Mouse (Mus musculus): ENCODE results near the gene Pus7. TPM values are rescaled to one million over a fixed set of nuclear protein-coding genes. Genes with fewer than 3 reads are reported as not detected.
A peak's percentile ranks its signal among the peaks of the same experiment; 100 is the strongest.
"Not testable (repeated sequence)": the region's sequence is repeated elsewhere in the genome, so short reads cannot be mapped to it uniquely, and the experiment has no call there.

The Pus7 gene
- polyA plus RNA-seq, 1 experiment from 2014 or later = 31.8 TPM

DNA sequence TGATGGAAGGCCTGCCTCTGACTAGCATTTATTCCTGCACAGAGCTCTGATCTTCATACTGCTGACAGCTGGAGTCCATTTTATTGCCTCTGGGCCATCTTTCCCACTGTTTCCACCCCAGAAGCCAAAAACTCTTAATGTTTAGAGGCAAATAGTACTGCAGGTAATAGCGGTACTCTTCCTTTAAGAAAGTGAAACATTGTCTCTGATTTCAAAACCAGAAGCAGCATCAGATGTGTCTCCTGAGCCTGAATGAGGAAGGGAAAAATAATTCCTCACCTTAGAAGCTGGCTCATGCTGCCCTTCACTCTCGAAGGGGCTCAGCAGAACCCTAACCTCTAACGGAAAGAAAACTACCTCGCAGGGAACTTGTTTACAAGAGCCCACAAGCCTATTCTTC, 72.3 kb downstream of the Pus7 start:
- WGBS = 97% methylated on average over 4 of the region's 4 CpGs
- no peak overlapping the region for H3K9ac ChIP-seq (replicated peaks; ENCODE audit: low read depth, low read length)
- no peaks in the 10 kb centered on the region for H3K27me3 ChIP-seq (ENCODE audit: control insufficient read depth, insufficient read depth, low read length)
- H3K4me2 ChIP-seq (replicated peaks; ENCODE audit: low read depth, low read length) = no peak overlapping the region
- ATAC-seq (ENCODE audit: insufficient number of reproducible peaks, insufficient read depth, low FRiP score, low read depth) = no peak
- H3K4me3 ChIP-seq (ENCODE audit: low read depth, low read length) = peak overlapping the region; percentile 69; the same call in 1 of the 2 replicates
- H3K27ac ChIP-seq (ENCODE audit: low read length) = no peak overlapping the region
- peaks cover 29% of the 10 kb centered on the region; the same call in 1 of the 2 replicates for H3K9me3 ChIP-seq (ENCODE audit: control insufficient read depth, low read depth, low read length)
- no peaks in the 10 kb centered on the region for H3K4me1 ChIP-seq (ENCODE audit: control insufficient read depth, insufficient read depth, low read length)
- peaks cover 29% of the 10 kb centered on the region for H3K36me3 ChIP-seq (ENCODE audit: control insufficient read depth, insufficient read depth, low read length)

DNA sequence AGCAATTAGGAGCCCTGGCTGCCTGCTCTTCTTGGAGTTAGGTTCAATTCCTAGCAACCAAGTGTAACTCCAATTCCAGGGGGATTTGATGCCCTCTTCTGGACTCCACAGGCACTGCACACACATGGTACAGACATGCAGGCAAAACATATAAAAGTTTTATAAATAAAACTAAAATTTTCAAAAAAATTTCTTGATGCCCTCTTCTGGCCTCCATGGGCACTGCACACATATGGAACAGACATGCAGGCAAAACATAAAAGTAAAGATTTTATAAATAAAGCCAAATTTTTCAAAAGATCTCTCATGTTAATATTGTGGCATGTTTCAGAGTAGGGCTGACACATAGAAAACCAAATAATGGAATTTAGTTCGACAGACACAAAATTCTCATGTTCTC, 73.8 kb downstream of the Pus7 start:
- Histone ChIP-seq H3K27ac (ENCODE audit: low read length) (no peak overlapping the region), H3K9me3 (ENCODE audit: control insufficient read depth, low read depth, low read length) (peaks cover 32% of the 10 kb centered on the region; the same call in 1 of the 2 replicates), H3K9ac (replicated peaks; ENCODE audit: low read depth, low read length) (no peak overlapping the region), H3K36me3 (ENCODE audit: control insufficient read depth, insufficient read depth, low read length) (peaks cover 29% of the 10 kb centered on the region), H3K27me3 (ENCODE audit: control insufficient read depth, insufficient read depth, low read length) (no peaks in the 10 kb centered on the region), H3K4me1 (ENCODE audit: control insufficient read depth, insufficient read depth, low read length) (no peaks in the 10 kb centered on the region), H3K4me3 (ENCODE audit: low read depth, low read length) (no peak overlapping the region), H3K4me2 (replicated peaks; ENCODE audit: low read depth, low read length) (no peak overlapping the region)
- 96% methylated on average over 1 of the region's 1 CpGs for WGBS
- ATAC-seq (ENCODE audit: insufficient number of reproducible peaks, insufficient read depth, low FRiP score, low read depth) = no peak

DNA sequence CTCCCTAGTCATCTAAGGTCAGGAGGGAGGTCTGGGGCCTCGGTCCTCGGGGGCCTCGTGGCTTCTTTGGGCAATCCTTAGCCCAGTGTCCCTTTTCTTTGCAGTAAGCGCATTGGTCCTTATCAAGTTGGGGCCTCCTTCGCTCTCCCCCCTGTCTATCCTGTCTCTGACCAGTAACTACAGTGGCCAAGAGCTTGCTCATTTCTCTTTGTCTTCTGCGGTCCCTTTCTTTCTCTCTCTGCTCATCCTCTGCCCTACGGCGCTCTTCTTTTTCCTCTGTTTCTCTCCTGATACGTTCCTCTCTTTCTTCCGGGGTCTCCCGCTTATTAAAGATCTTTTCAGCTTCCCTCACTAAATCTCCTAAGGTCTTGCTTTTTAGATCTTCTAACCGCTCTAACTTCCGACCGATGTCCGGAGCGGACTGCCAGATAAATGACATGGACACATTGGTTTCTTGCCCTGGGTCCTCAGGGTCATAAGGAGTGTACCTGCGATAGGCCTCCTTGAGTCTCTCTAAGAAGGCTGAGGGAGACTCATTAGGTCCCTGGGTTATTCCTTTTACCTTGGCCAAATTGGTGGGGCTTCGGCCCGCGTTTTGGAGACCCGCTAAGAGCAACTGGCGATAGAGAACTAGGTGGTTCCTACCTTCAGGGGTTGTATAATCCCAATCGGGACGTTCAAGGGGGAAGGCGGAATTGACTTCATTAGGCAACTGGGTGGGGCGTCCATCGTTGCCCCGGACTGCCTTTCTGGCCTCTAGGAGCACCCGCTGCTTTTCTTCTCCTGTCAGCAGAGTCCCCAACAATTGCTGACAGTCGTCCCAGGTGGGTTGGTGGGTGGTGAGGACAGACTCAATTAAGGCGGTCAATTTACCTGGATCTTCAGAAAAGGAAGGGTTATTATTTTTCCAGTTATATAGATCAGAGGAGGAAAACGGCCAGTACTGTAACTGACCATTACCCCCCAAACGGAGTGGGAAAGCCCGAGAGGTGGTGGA, 76.6 kb downstream of the Pus7 start:
- H3K9me3 ChIP-seq (ENCODE audit: control insufficient read depth, low read depth, low read length) = peaks cover 44% of the 10 kb centered on the region

DNA sequence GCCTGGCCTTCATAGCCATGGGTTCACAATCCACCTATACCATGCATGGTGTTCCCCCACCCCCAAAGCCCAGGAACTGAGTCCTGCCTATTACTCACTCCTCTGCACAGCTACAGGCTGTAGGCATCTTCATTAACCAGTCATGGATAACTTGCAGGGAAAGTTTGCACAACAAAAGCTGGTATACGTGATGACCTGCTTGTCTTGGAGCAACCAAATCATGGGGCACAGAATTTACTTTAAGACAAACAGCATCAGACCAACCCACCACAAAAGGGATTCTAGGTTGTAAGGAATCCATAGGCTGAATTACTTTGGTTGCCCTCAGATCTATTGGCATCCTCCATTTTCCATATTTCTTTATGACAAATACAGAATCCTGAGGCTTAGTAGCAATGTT, 86.1 kb downstream of the Pus7 start:
- Histone ChIP-seq H3K4me2 (replicated peaks; ENCODE audit: low read depth, low read length) (no peak overlapping the region), H3K9ac (replicated peaks; ENCODE audit: low read depth, low read length) (no peak overlapping the region), H3K27ac (ENCODE audit: low read length) (no peak overlapping the region), H3K4me3 (ENCODE audit: low read depth, low read length) (no peak overlapping the region), H3K27me3 (ENCODE audit: control insufficient read depth, insufficient read depth, low read length) (no peaks in the 10 kb centered on the region), H3K9me3 (ENCODE audit: control insufficient read depth, low read depth, low read length) (peaks cover 31% of the 10 kb centered on the region), H3K36me3 (ENCODE audit: control insufficient read depth, insufficient read depth, low read length) (no peaks in the 10 kb centered on the region; the same call in 1 of the 2 replicates), H3K4me1 (ENCODE audit: control insufficient read depth, insufficient read depth, low read length) (no peaks in the 10 kb centered on the region)
- ATAC-seq (ENCODE audit: insufficient number of reproducible peaks, insufficient read depth, low FRiP score, low read depth) = no peak
- WGBS = 94% methylated on average over 1 of the region's 1 CpGs

More for the DNA sequence above, 76.6 kb downstream of the Pus7 start:
- H3K4me3 ChIP-seq (ENCODE audit: low read depth, low read length); H3K4me2 ChIP-seq (replicated peaks; ENCODE audit: low read depth, low read length); H3K4me1 ChIP-seq (ENCODE audit: control insufficient read depth, insufficient read depth, low read length); H3K9ac ChIP-seq (replicated peaks; ENCODE audit: low read depth, low read length); ATAC-seq (ENCODE audit: insufficient number of reproducible peaks, insufficient read depth, low FRiP score, low read depth); H3K27ac ChIP-seq (ENCODE audit: low read length); H3K27me3 ChIP-seq (ENCODE audit: control insufficient read depth, insufficient read depth, low read length): not testable (repeated sequence)
- 96% methylated on average over 33 of the region's 34 CpGs for WGBS
- H3K36me3 ChIP-seq (ENCODE audit: control insufficient read depth, insufficient read depth, low read length) = peaks cover 41% of the 10 kb centered on the region

Other genes starting within 250 kb of the Pus7 start
- 58.4 and 61.8 TPM in 2 replicates for gene Srpk2, start 99.1 kb downstream of the Pus7 start, polyA plus RNA-seq (2014; fragmentation: Nextera tagmentation; extraction: Ambion mirVana)
- 35.5 and 35.6 TPM in 2 replicates for gene Rint1, start 4.0 kb upstream of the Pus7 start, polyA plus RNA-seq (2014; fragmentation: Nextera tagmentation; extraction: Ambion mirVana)
- gene Tomm7, start 60.5 kb upstream of the Pus7 start, polyA plus RNA-seq (2014; fragmentation: Nextera tagmentation; extraction: Ambion mirVana) = 116 and 131 TPM in 2 replicates
- 21.3 and 22.9 TPM in 2 replicates for gene Fam126a, start 247.0 kb upstream of the Pus7 start, polyA plus RNA-seq (2014; fragmentation: Nextera tagmentation; extraction: Ambion mirVana)